Mouse (Mus musculus) layer of hippocampus, adult 18-20 months (tissue): ENCODE measurements around the gene Fam184a. TPM values are rescaled to one million over a fixed set of nuclear protein-coding genes. Genes with fewer than 3 reads are reported as not detected.

Experiments used
- DNase-seq, 2 experiments: peaks; one replicate each; pipeline ENCODE4 v3.0.0; 2022; ENCODE audit warnings: low spot score in 2 of 2
- total RNA-seq, 2 experiments: library from RNA; stranded (reverse); gene quantifications; 2 replicates each; pipeline ENCODE4 v1.2.3; 2021

Fam184a gene
- total RNA-seq, 2 experiments from 2014 or later, result 23.4 to 24.6 TPM

GRCm38 (mm10) chr10:53598821-53599220, 152.1 kb downstream of the Fam184a start:
- no peak for DNase-seq

GRCm38 (mm10) chr10:53597121-53597881, 153.6 kb downstream of the Fam184a start:
- DNase-seq, result peak; percentile 21 to 51

DNA sequence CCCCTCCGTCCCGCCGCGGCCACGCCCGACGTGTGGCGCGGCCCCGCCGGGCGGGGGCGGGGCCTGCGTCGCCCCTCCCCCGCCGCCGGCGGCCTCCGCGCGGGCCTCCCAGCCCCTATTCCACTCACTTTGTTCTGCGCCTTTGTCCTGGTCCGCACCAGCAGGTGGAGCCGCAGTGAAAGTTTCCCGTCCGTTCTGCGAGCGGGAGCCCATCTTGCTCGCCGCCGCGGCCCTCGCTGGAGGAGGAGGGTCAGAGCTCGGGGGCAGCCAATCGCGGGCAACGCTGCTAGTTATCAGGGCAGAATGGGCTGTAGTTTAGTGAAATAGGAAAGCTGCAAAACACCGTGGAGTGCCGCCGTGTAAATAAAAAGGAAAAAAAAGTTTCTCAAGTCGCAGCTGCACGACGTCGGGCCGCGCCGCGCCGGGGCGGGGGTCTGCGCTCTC, 154.2 kb downstream of the Fam184a start, which contains the start of gene Asf1a:
Asf1a (plus strand) TSS at position 81 of the 444 bp plus-strand sequence.
- DNase-seq, result peak; percentile 96 to 98

- no peak for DNase-seq
These were observed 154.9 kb downstream of the Fam184a start for GRCm38 (mm10) chr10:53595744-53596676.

DNA sequence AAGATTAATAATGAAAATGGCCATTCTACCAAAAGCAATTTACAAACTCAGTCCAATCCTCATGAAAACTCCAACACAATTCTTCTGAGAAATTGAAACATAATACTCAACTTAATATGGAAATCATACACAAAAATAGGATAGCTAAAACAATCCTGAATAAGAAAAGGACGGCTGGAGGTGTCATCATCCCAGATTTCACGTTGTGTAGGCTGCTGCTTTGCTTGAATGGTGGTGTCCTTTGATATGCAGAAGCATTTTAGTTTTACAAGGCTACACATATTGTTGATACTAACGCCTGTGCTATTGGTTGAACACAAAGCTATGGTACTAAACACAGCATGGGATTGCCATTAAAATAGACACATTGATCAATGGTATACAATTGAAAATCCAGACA, 165.1 kb downstream of the Fam184a start:
- no peak for DNase-seq

Other genes starting within 250 kb of the Fam184a start
- 10 to 100 TPM; 22.7 to 25.0 TPM for gene Asf1a, start 154.4 kb downstream of the Fam184a start, total RNA-seq
- 1 to 10 TPM; 4.5 to 5.0 TPM for gene Mcm9, start 120.7 kb downstream of the Fam184a start, total RNA-seq